Mouse (Mus musculus) liver, adult 2 months (tissue): ENCODE data around the gene Gm20696.

ENCODE experiments used
- CTCF ChIP-seq: fragments of 200-500 bp; IDR thresholded peaks from 2 replicates; pipeline ENCODE4 v1.5.1; 2011; ENCODE audit warnings: low read depth, low read length, control low read depth
- POLR2A ChIP-seq: fragments of 200-500 bp; IDR thresholded peaks from 2 replicates; pipeline ENCODE4 v1.6.1; 2011; ENCODE audit warnings: low read length, control low read depth; ENCODE audit not compliant: insufficient read depth; ENCODE audit errors: extremely low read depth

DNA sequence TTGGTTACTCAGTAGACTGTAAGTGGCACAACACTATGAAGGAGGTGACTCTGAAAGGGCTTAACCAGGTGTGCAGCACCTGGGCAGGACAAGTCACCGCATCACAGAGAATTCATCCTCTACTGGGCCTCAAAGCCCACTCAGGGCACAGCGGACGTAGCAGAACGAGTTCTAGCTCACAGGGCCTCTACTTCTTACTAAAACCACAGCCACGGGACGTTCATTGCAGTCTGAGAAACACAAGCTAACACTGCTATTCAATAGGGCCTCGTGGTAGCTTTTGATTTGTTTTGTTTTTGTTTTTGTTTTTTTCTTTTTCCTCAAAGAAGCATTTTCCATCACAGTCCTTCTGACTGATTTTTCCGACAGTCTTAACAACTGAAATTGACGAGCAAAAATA is 233.6 kb downstream of the Gm20696 start:
- TF ChIP-seq CTCF (no peak), POLR2A (no peak)
